Mouse (Mus musculus) heart, postnatal 0 days (tissue): ENCODE results near the gene Lsm3. TPM values are rescaled to one million over a fixed set of nuclear protein-coding genes. Genes with fewer than 3 reads are reported as not detected.

Experiments
- ATAC-seq: fragments of 200-750 bp; cut with Nextera tagmentation; 2 replicates; pipeline ENCODE4 v1.8.0; 2017; ENCODE audit warnings: low read depth, moderate number of reproducible peaks, moderate library complexity; ENCODE audit not compliant: insufficient read depth
- DNase-seq: peaks from one replicate; pipeline ENCODE4 v3.0.0-alpha.2; 2016; ENCODE audit warnings: low spot score
- H3K27ac ChIP-seq: fragments of 300-500 bp; sonication (generic); 2 replicates; pipeline ENCODE4 v1.5.1; 2014; ENCODE audit warnings: low read depth, mild to moderate bottlenecking
- H3K27me3 ChIP-seq: fragments of 300-500 bp; sonication (generic); 2 replicates; pipeline ENCODE4 v1.6.1; 2014; ENCODE audit warnings: low read length, mixed read lengths; ENCODE audit not compliant: control insufficient read depth, insufficient read depth
- H3K36me3 ChIP-seq: fragments of 300-500 bp; sonication (generic); replicated peaks from 2 replicates; pipeline ENCODE4 v1.6.1; 2014; ENCODE audit warnings: low read length, mixed read lengths; ENCODE audit not compliant: control insufficient read depth, insufficient read depth
- H3K4me1 ChIP-seq: fragments of 300-500 bp; sonication (generic); 2 replicates; pipeline ENCODE4 v1.6.1; 2014; ENCODE audit warnings: antibody characterized with exemption; ENCODE audit not compliant: control insufficient read depth, insufficient read depth
- H3K4me2 ChIP-seq: fragments of 300-500 bp; sonication (generic); 2 replicates; pipeline ENCODE4 v1.6.1; 2014; ENCODE audit warnings: low read depth, mild to moderate bottlenecking, low read length, moderate library complexity
- H3K4me3 ChIP-seq: fragments of 300-500 bp; sonication (generic); 2 replicates; pipeline ENCODE4 v1.5.1; 2014; ENCODE audit warnings: low read depth, low read length
- H3K9ac ChIP-seq: fragments of 300-500 bp; sonication (generic); replicated peaks from 2 replicates; pipeline ENCODE4 v1.6.1; 2014; ENCODE audit warnings: low read depth, low read length, mixed read lengths
- H3K9me3 ChIP-seq: fragments of 300-500 bp; sonication (generic); replicated peaks from 2 replicates; pipeline ENCODE4 v1.6.1; 2016; ENCODE audit warnings: low read length; ENCODE audit not compliant: control insufficient read depth
- CTCF ChIP-seq: IDR thresholded peaks from 2 replicates; pipeline ENCODE4 v1.5.1; 2016; ENCODE audit warnings: antibody characterized with exemption, control low read depth, low read depth
- EP300 ChIP-seq: IDR thresholded peaks from 2 replicates; pipeline ENCODE4 v1.6.1; 2016; ENCODE audit warnings: antibody characterized with exemption, low read depth
- WGBS: fragments of 180-500 bp; shearing (Covaris S2); extraction: QIAGEN DNeasy Blood & Tissue Kit; methylation state at CpG from one replicate; pipeline ENCODE4 v1.1.7; 2014; 5-methylcytosine and 5-hydroxymethylcytosine counted together
- polyA plus RNA-seq: library from polyadenylated mRNA; unstranded; fragments of >200 nt; fragmentation: Nextera tagmentation; extraction: Ambion mirVana; gene quantifications from 2 replicates; pipeline ENCODE4 v1.2.1, GENCODE M21; 2015
- total RNA-seq: library from RNA; depleted of rRNA; stranded (reverse); fragments of >200 nt; gene quantifications from 2 replicates; pipeline ENCODE4 v1.2.3, GENCODE M21; 2014; ENCODE audit warnings: low replicate concordance

Lsm3 gene
- total and polyA plus RNA-seq, 2 experiments from 2014 or later: 32.1 to 145 TPM

- no peak for DNase-seq
- H3K9me3 ChIP-seq: no peaks in the 10 kb centered on the region
- TF ChIP-seq EP300: no peak
- no peak for TF ChIP-seq CTCF
- H3K27me3 ChIP-seq: no peaks in the 10 kb centered on the region
- ATAC-seq: no peak
- H3K4me1 ChIP-seq: peaks cover 9% of the 10 kb centered on the region; the same call in 1 of the 2 replicates
- H3K36me3 ChIP-seq: peaks cover 15% of the 10 kb centered on the region
- no peak overlapping the region for H3K4me2 ChIP-seq
- H3K4me3 ChIP-seq: no peak overlapping the region
- no peak overlapping the region for H3K9ac ChIP-seq
- H3K27ac ChIP-seq: no peak overlapping the region
Observed at GRCm38 (mm10) chr6:91514135-91514534, 1.6 kb upstream of the Lsm3 start.

GRCm38 (mm10) chr6:91514737-91515362 is 878 bp upstream of the Lsm3 start:
- Histone ChIP-seq H3K27ac (no peak overlapping the region), H3K4me3 (peak overlapping the region; percentile 94), H3K27me3 (no peaks in the 10 kb centered on the region), H3K4me2 (peak overlapping the region; percentile 95), H3K9ac (peak overlapping the region; percentile 89), H3K9me3 (no peaks in the 10 kb centered on the region), H3K36me3 (peaks cover 22% of the 10 kb centered on the region), H3K4me1 (peaks cover 9% of the 10 kb centered on the region; the same call in 1 of the 2 replicates)
- DNase-seq: no peak
- WGBS: 31% methylated on average over 10 of the region's 10 CpGs
- TF ChIP-seq CTCF: no peak
- no peak for TF ChIP-seq EP300
- ATAC-seq: no peak

GRCm38 (mm10) chr6:91518454-91519020 is 2.8 kb downstream of the Lsm3 start:
- WGBS: 61% methylated on average over 7 of the region's 7 CpGs
- Histone ChIP-seq H3K27ac (no peak overlapping the region), H3K4me3 (no peak overlapping the region), H3K4me1 (peaks cover 9% of the 10 kb centered on the region; the same call in 1 of the 2 replicates), H3K9me3 (no peaks in the 10 kb centered on the region), H3K36me3 (peaks cover 57% of the 10 kb centered on the region), H3K9ac (no peak overlapping the region), H3K4me2 (no peak overlapping the region), H3K27me3 (no peaks in the 10 kb centered on the region)
- ATAC-seq (no peak), DNase-seq (no peak)
- TF ChIP-seq EP300 (no peak), CTCF (no peak)

GRCm38 (mm10) chr6:91522816-91523215 is 7.1 kb downstream of the Lsm3 start:
- TF ChIP-seq EP300 (no peak), CTCF (no peak)
- Histone ChIP-seq H3K27ac (no peak overlapping the region), H3K4me1 (no peaks in the 10 kb centered on the region), H3K4me2 (no peak overlapping the region), H3K27me3 (no peaks in the 10 kb centered on the region), H3K9me3 (no peaks in the 10 kb centered on the region), H3K9ac (no peak overlapping the region), H3K4me3 (no peak overlapping the region), H3K36me3 (peaks cover 50% of the 10 kb centered on the region)
- ATAC-seq (no peak), DNase-seq (no peak)
- WGBS: 91% methylated on average over 5 of the region's 5 CpGs

- no peak overlapping the region for H3K4me2 ChIP-seq
- no peak for DNase-seq
- no peak overlapping the region for H3K4me3 ChIP-seq
- ATAC-seq: no peak
- TF ChIP-seq EP300 (no peak), CTCF (no peak)
- H3K4me1 ChIP-seq: no peaks in the 10 kb centered on the region
- 85% methylated on average over 4 of the region's 4 CpGs for WGBS
- peaks cover 28% of the 10 kb centered on the region for H3K36me3 ChIP-seq
- no peak overlapping the region for H3K9ac ChIP-seq
- H3K27me3 ChIP-seq: no peaks in the 10 kb centered on the region
- no peak overlapping the region for H3K27ac ChIP-seq
- no peaks in the 10 kb centered on the region for H3K9me3 ChIP-seq
Observed at GRCm38 (mm10) chr6:91525544-91525943, 9.8 kb downstream of the Lsm3 start.
